In genomic region chr9:47565088-47565487, GRCm38 (mm10) we compare ENCODE assay signal across 16 mouse cellular contexts.
"Had no signal": no experiment of that assay in that cellular context is flagged by ENCODE, and none has a peak within 500 bp of the region (broad histone marks: within the 10 kb centered on the region; RNA-seq: fewer than 3 reads in every experiment).

No protein-coding gene starts in this region.

- H3K36me3 ChIP-seq: intestine, embryonic 15.5 days; liver, embryonic 13.5 days; midbrain, embryonic 15.5 days; neural tube, embryonic 13.5 days had no signal

- H3K9ac ChIP-seq: intestine, embryonic 15.5 days; liver, embryonic 13.5 days; midbrain, embryonic 15.5 days; neural tube, embryonic 13.5 days had no signal

- H3K4me3 ChIP-seq: intestine, embryonic 15.5 days; left cerebral cortex, adult 2 months; liver, embryonic 13.5 days; midbrain, embryonic 15.5 days; myocyte; neural tube, embryonic 13.5 days had no signal

- H3K27me3 ChIP-seq: intestine, embryonic 15.5 days; liver, embryonic 13.5 days; midbrain, embryonic 15.5 days; neural tube, embryonic 13.5 days had no signal

- H3K27ac ChIP-seq: intestine, embryonic 15.5 days; left cerebral cortex, adult 2 months; liver, embryonic 13.5 days; midbrain, embryonic 15.5 days; neural tube, embryonic 13.5 days had no signal

- H3K4me2 ChIP-seq: intestine, embryonic 15.5 days; liver, embryonic 13.5 days; midbrain, embryonic 11.5 days; midbrain, embryonic 15.5 days; neural tube, embryonic 13.5 days had no signal

- H3K9me3 ChIP-seq: intestine, embryonic 15.5 days; liver, embryonic 13.5 days; midbrain, embryonic 15.5 days; neural tube, embryonic 13.5 days had no signal

- ATAC-seq: intestine, embryonic 15.5 days; midbrain, embryonic 15.5 days had no signal

- H3K4me1 ChIP-seq: intestine, embryonic 15.5 days; liver, embryonic 13.5 days had no signal

- DNase-seq: kidney, adult 11 months; kidney, adult 8-10 months; kidney, postnatal 25 days; layer of hippocampus, postnatal 36 days; liver, embryonic 13.5 days; lung, adult 2 months; lung, postnatal 14 days; lung, postnatal 4 days; thymus, adult 18-20 months; thymus, postnatal 36 days had no signal
